Mouse (Mus musculus): ENCODE data around the gene Macrod2.

GRCm38 (mm10) chr2:140970181-140970580 lies 575.1 kb downstream of the Macrod2 start:
- TF ChIP-seq CTCF (IDR thresholded peaks at IDR 0.05; ENCODE audit: low read depth, low read length): no peak
- no peak for TF ChIP-seq POLR2A (IDR thresholded peaks at IDR 0.05; ENCODE audit: extremely low read depth, insufficient read depth, low read length)
